Mouse (Mus musculus): Measurements from ENCODE around the gene Kif26b. TPM values are rescaled to one million over a fixed set of nuclear protein-coding genes. Genes with fewer than 3 reads are reported as not detected.

Kif26b gene
- polyA plus RNA-seq, 1 experiment from 2014 or later, result 8.7 TPM

- H3K36me3 ChIP-seq, result no peaks in the 10 kb centered on the region
- no peak for ATAC-seq (ENCODE audit: insufficient number of reproducible peaks, low FRiP score, low TSS enrichment, low read depth)
- H3K9me3 ChIP-seq (replicated peaks), result no peaks in the 10 kb centered on the region
- no peak overlapping the region for H3K27ac ChIP-seq (replicated peaks)
- H3K4me2 ChIP-seq (replicated peaks), result no peak overlapping the region
- WGBS, result 100% methylated on average over 3 of the region's 3 CpGs
- H3K9ac ChIP-seq, result no peak overlapping the region
- H3K4me3 ChIP-seq (replicated peaks), result no peak overlapping the region
- H3K27me3 ChIP-seq, result no peaks in the 10 kb centered on the region
- no peaks in the 10 kb centered on the region for H3K4me1 ChIP-seq
These were observed 162.8 kb downstream of the Kif26b start for GRCm38 (mm10) chr1:178691679-178692078.

GRCm38 (mm10) chr1:178700102-178700501, 171.2 kb downstream of the Kif26b start:
- Histone ChIP-seq H3K9me3 (replicated peaks) (no peaks in the 10 kb centered on the region), H3K9ac (no peak overlapping the region), H3K36me3 (no peaks in the 10 kb centered on the region), H3K4me1 (no peaks in the 10 kb centered on the region), H3K4me3 (replicated peaks) (no peak overlapping the region), H3K27me3 (no peaks in the 10 kb centered on the region), H3K4me2 (replicated peaks) (no peak overlapping the region), H3K27ac (replicated peaks) (no peak overlapping the region)
- ATAC-seq (ENCODE audit: insufficient number of reproducible peaks, low FRiP score, low TSS enrichment, low read depth), result no peak
- 73% methylated on average over 4 of the region's 4 CpGs for WGBS

GRCm38 (mm10) chr1:178703496-178703895, 174.6 kb downstream of the Kif26b start:
- Histone ChIP-seq H3K9me3 (replicated peaks) (no peaks in the 10 kb centered on the region), H3K27me3 (no peaks in the 10 kb centered on the region), H3K4me3 (replicated peaks) (no peak overlapping the region), H3K4me1 (no peaks in the 10 kb centered on the region), H3K36me3 (no peaks in the 10 kb centered on the region), H3K9ac (no peak overlapping the region), H3K4me2 (replicated peaks) (no peak overlapping the region), H3K27ac (replicated peaks) (no peak overlapping the region)
- WGBS, result 42% methylated on average over 8 of the region's 8 CpGs
- no peak for ATAC-seq (ENCODE audit: insufficient number of reproducible peaks, low FRiP score, low TSS enrichment, low read depth)

GRCm38 (mm10) chr1:178707925-178708351, 179.0 kb downstream of the Kif26b start:
- ATAC-seq (ENCODE audit: insufficient number of reproducible peaks, low FRiP score, low TSS enrichment, low read depth), result no peak
- no peaks in the 10 kb centered on the region for H3K9me3 ChIP-seq (replicated peaks)
- no peaks in the 10 kb centered on the region for H3K4me1 ChIP-seq
- WGBS, result 68% methylated on average over 7 of the region's 7 CpGs
- H3K4me2 ChIP-seq (replicated peaks), result no peak overlapping the region
- H3K9ac ChIP-seq, result no peak overlapping the region
- H3K4me3 ChIP-seq (replicated peaks), result no peak overlapping the region
- no peaks in the 10 kb centered on the region for H3K36me3 ChIP-seq
- H3K27me3 ChIP-seq, result no peaks in the 10 kb centered on the region
- H3K27ac ChIP-seq (replicated peaks), result no peak overlapping the region

GRCm38 (mm10) chr1:178708356-178708755, 179.4 kb downstream of the Kif26b start:
- H3K27me3 ChIP-seq, result no peaks in the 10 kb centered on the region
- 90% methylated on average over 1 of the region's 1 CpGs for WGBS

GRCm38 (mm10) chr1:178712189-178712873, 183.4 kb downstream of the Kif26b start:
- no peak overlapping the region for H3K27ac ChIP-seq (replicated peaks)
- WGBS, result 79% methylated on average over 9 of the region's 9 CpGs
- no peak overlapping the region for H3K4me2 ChIP-seq (replicated peaks)
- H3K9me3 ChIP-seq (replicated peaks), result no peaks in the 10 kb centered on the region
- H3K4me3 ChIP-seq (replicated peaks), result no peak overlapping the region
- no peaks in the 10 kb centered on the region for H3K4me1 ChIP-seq
- 0 out of 2 replicates have a peak, but pooled peaks cover 3% of the 10 kb centered on the region for H3K36me3 ChIP-seq
- H3K27me3 ChIP-seq, result no peaks in the 10 kb centered on the region
- no peak overlapping the region for H3K9ac ChIP-seq
- no peak for ATAC-seq (ENCODE audit: insufficient number of reproducible peaks, low FRiP score, low TSS enrichment, low read depth)

More at GRCm38 (mm10) chr1:178708356-178708755, 179.4 kb downstream of the Kif26b start:
- Histone ChIP-seq H3K9ac (no peak overlapping the region), H3K4me2 (replicated peaks) (no peak overlapping the region), H3K4me3 (replicated peaks) (no peak overlapping the region), H3K27ac (replicated peaks) (no peak overlapping the region), H3K4me1 (no peaks in the 10 kb centered on the region), H3K36me3 (no peaks in the 10 kb centered on the region), H3K9me3 (replicated peaks) (no peaks in the 10 kb centered on the region)
- no peak for ATAC-seq (ENCODE audit: insufficient number of reproducible peaks, low FRiP score, low TSS enrichment, low read depth)

GRCm38 (mm10) chr1:178714209-178714608, 185.3 kb downstream of the Kif26b start:
- H3K9ac ChIP-seq, result no peak overlapping the region
- ATAC-seq (ENCODE audit: insufficient number of reproducible peaks, low FRiP score, low TSS enrichment, low read depth), result no peak
- no peaks in the 10 kb centered on the region for H3K27me3 ChIP-seq
- H3K4me2 ChIP-seq (replicated peaks), result no peak overlapping the region
- H3K4me3 ChIP-seq (replicated peaks), result no peak overlapping the region
- no peaks in the 10 kb centered on the region for H3K4me1 ChIP-seq
- no peak overlapping the region for H3K27ac ChIP-seq (replicated peaks)
- 91% methylated on average over 5 of the region's 5 CpGs for WGBS
- H3K36me3 ChIP-seq, result 0 out of 2 replicates have a peak, but pooled peaks cover 3% of the 10 kb centered on the region
- H3K9me3 ChIP-seq (replicated peaks), result no peaks in the 10 kb centered on the region

GRCm38 (mm10) chr1:178716411-178716810, 187.5 kb downstream of the Kif26b start:
- H3K27me3 ChIP-seq, result no peaks in the 10 kb centered on the region
- no peaks in the 10 kb centered on the region for H3K9me3 ChIP-seq (replicated peaks)
- ATAC-seq (ENCODE audit: insufficient number of reproducible peaks, low FRiP score, low TSS enrichment, low read depth), result no peak
- no peak overlapping the region for H3K9ac ChIP-seq
- no peak overlapping the region for H3K4me2 ChIP-seq (replicated peaks)
- no peak overlapping the region for H3K4me3 ChIP-seq (replicated peaks)
- 0 out of 2 replicates have a peak, but pooled peaks cover 3% of the 10 kb centered on the region for H3K36me3 ChIP-seq
- H3K27ac ChIP-seq (replicated peaks), result no peak overlapping the region
- WGBS, result 49% methylated on average over 2 of the region's 2 CpGs
- H3K4me1 ChIP-seq, result no peaks in the 10 kb centered on the region

GRCm38 (mm10) chr1:178720821-178721220, 191.9 kb downstream of the Kif26b start:
- H3K9ac ChIP-seq, result no peak overlapping the region
- H3K4me3 ChIP-seq (replicated peaks), result no peak overlapping the region
- 0 out of 2 replicates have a peak, but pooled peaks cover 3% of the 10 kb centered on the region for H3K36me3 ChIP-seq
- H3K4me1 ChIP-seq, result no peaks in the 10 kb centered on the region
- H3K4me2 ChIP-seq (replicated peaks), result no peak overlapping the region
- no peak overlapping the region for H3K27ac ChIP-seq (replicated peaks)
- H3K27me3 ChIP-seq, result no peaks in the 10 kb centered on the region
- WGBS, result 52% methylated on average over 2 of the region's 2 CpGs
- H3K9me3 ChIP-seq (replicated peaks), result no peaks in the 10 kb centered on the region
- ATAC-seq (ENCODE audit: insufficient number of reproducible peaks, low FRiP score, low TSS enrichment, low read depth), result no peak

GRCm38 (mm10) chr1:178722793-178723192, 193.9 kb downstream of the Kif26b start:
- H3K9ac ChIP-seq, result no peak overlapping the region
- H3K4me2 ChIP-seq (replicated peaks), result no peak overlapping the region
- no peak for ATAC-seq (ENCODE audit: insufficient number of reproducible peaks, low FRiP score, low TSS enrichment, low read depth)
- no peaks in the 10 kb centered on the region for H3K4me1 ChIP-seq
- H3K27me3 ChIP-seq, result no peaks in the 10 kb centered on the region
- H3K4me3 ChIP-seq (replicated peaks), result no peak overlapping the region
- H3K27ac ChIP-seq (replicated peaks), result no peak overlapping the region
- H3K9me3 ChIP-seq (replicated peaks), result no peaks in the 10 kb centered on the region
- WGBS, result 71% methylated on average over 4 of the region's 4 CpGs
- H3K36me3 ChIP-seq, result no peaks in the 10 kb centered on the region

- no peaks in the 10 kb centered on the region for H3K4me1 ChIP-seq
- WGBS, result 77% methylated on average over 3 of the region's 3 CpGs
- H3K9ac ChIP-seq, result no peak overlapping the region
- H3K9me3 ChIP-seq (replicated peaks), result no peaks in the 10 kb centered on the region
- no peak overlapping the region for H3K4me3 ChIP-seq (replicated peaks)
- no peaks in the 10 kb centered on the region for H3K36me3 ChIP-seq
- H3K27ac ChIP-seq (replicated peaks), result no peak overlapping the region
- ATAC-seq (ENCODE audit: insufficient number of reproducible peaks, low FRiP score, low TSS enrichment, low read depth), result no peak
- H3K4me2 ChIP-seq (replicated peaks), result no peak overlapping the region
- H3K27me3 ChIP-seq, result no peaks in the 10 kb centered on the region
These were observed 196.6 kb downstream of the Kif26b start for GRCm38 (mm10) chr1:178725536-178725935.

- H3K27ac ChIP-seq (replicated peaks), result no peak overlapping the region
- no peak overlapping the region for H3K4me3 ChIP-seq (replicated peaks)
- H3K4me2 ChIP-seq (replicated peaks), result no peak overlapping the region
- ATAC-seq (ENCODE audit: insufficient number of reproducible peaks, low FRiP score, low TSS enrichment, low read depth), result no peak
- 50% methylated on average over 6 of the region's 6 CpGs for WGBS
- H3K9ac ChIP-seq, result no peak overlapping the region
- H3K36me3 ChIP-seq, result 0 out of 2 replicates have a peak, but pooled peaks cover 3% of the 10 kb centered on the region
- H3K27me3 ChIP-seq, result no peaks in the 10 kb centered on the region
- H3K4me1 ChIP-seq, result no peaks in the 10 kb centered on the region
- H3K9me3 ChIP-seq (replicated peaks), result no peaks in the 10 kb centered on the region
These were observed 199.3 kb downstream of the Kif26b start for GRCm38 (mm10) chr1:178728256-178728655.
